Mouse (Mus musculus) liver, embryonic 12.5 days (tissue): Measurements from ENCODE around the gene Ms4a3. TPM values are rescaled to one million over a fixed set of nuclear protein-coding genes. Genes with fewer than 3 reads are reported as not detected.

Experiments
- polyA plus RNA-seq: library from polyadenylated mRNA; unstranded; fragments of >200 nt; fragmentation: Nextera tagmentation; extraction: Ambion mirVana; gene quantifications from 2 replicates; pipeline ENCODE4 v1.2.1, GENCODE M21; 2016

Ms4a3 gene
- polyA plus RNA-seq, 1 experiment from 2014 or later, result 4.5 TPM

Other genes starting within 250 kb of the Ms4a3 start
- 0.26 and 0.31 TPM in 2 replicates for gene Ms4a4c, start 236.1 kb downstream of the Ms4a3 start, polyA plus RNA-seq
- not detected in 2 replicates for gene Ms4a4b, start 197.3 kb downstream of the Ms4a3 start, polyA plus RNA-seq
- 3.2 and 3.4 TPM in 2 replicates for gene Ms4a6c, start 171.5 kb downstream of the Ms4a3 start, polyA plus RNA-seq
- not detected in 2 replicates for gene Gm8369, start 154.9 kb downstream of the Ms4a3 start, polyA plus RNA-seq
- 1.3 and 2.1 TPM in 2 replicates for gene Ms4a6b, start 124.3 kb downstream of the Ms4a3 start, polyA plus RNA-seq
- 0.31 and 0.38 TPM in 2 replicates for gene Ms4a4d, start 104.0 kb downstream of the Ms4a3 start, polyA plus RNA-seq
- 2.4 and 2.7 TPM in 2 replicates for gene Ms4a6d, start 36.0 kb downstream of the Ms4a3 start, polyA plus RNA-seq
- 0.20 and 0.52 TPM in 2 replicates for gene Ms4a2, start 17.1 kb downstream of the Ms4a3 start, polyA plus RNA-seq
- 0.55 and 0.63 TPM in 2 replicates for gene Oosp2, start 19.7 kb upstream of the Ms4a3 start, polyA plus RNA-seq
- not detected in 2 replicates for gene Oosp1, start 50.3 kb upstream of the Ms4a3 start, polyA plus RNA-seq
- not detected in 2 replicates for gene Oosp3, start 56.2 kb upstream of the Ms4a3 start, polyA plus RNA-seq
- gene Gif, start 106.7 kb upstream of the Ms4a3 start, polyA plus RNA-seq, result not detected in 2 replicates
- 54.5 and 62.6 TPM in 2 replicates for gene Mrpl16, start 129.5 kb upstream of the Ms4a3 start, polyA plus RNA-seq
- 2.5 TPM in 2 replicates for gene Stx3, start 178.6 kb upstream of the Ms4a3 start, polyA plus RNA-seq
- gene Olfr1417, start 198.4 kb upstream of the Ms4a3 start, polyA plus RNA-seq, result not detected in 2 replicates
- gene Olfr1418, start 220.2 kb upstream of the Ms4a3 start, polyA plus RNA-seq, result not detected in 2 replicates
- gene Olfr1419, start 234.3 kb upstream of the Ms4a3 start, polyA plus RNA-seq, result not detected in 2 replicates
- not detected in 2 replicates for gene Olfr1420, start 245.7 kb upstream of the Ms4a3 start, polyA plus RNA-seq